Mouse (Mus musculus) forebrain, embryonic 14.5 days (tissue): ENCODE data around the gene Mindy2. TPM values are rescaled to one million over a fixed set of nuclear protein-coding genes. Genes with fewer than 3 reads are reported as not detected.

Experiments used
- ATAC-seq: fragments of 200-750 bp; cut with Nextera tagmentation; 2 replicates; pipeline ENCODE4 v1.8.0; 2017; ENCODE audit warnings: mild to moderate bottlenecking, moderate library complexity
- DNase-seq: peaks from one replicate; pipeline ENCODE4 v3.0.0-alpha.2; 2015; ENCODE audit warnings: low spot score
- H3K27ac ChIP-seq: fragments of 300-500 bp; sonication (generic); 2 replicates; pipeline ENCODE4 v1.5.1; 2014; ENCODE audit warnings: low read depth, mild to moderate bottlenecking, control low read depth, low read length, moderate library complexity
- H3K27me3 ChIP-seq: fragments of 300-500 bp; sonication (generic); replicated peaks from 2 replicates; pipeline ENCODE4 v1.6.1; 2014; ENCODE audit warnings: low read length, control low read depth, mixed read lengths; ENCODE audit not compliant: control insufficient read depth, insufficient read depth
- H3K36me3 ChIP-seq: fragments of 300-500 bp; sonication (generic); 2 replicates; pipeline ENCODE4 v1.6.1; 2014; ENCODE audit warnings: low read length, control low read depth; ENCODE audit not compliant: control insufficient read depth, insufficient read depth
- H3K4me1 ChIP-seq: fragments of 300-500 bp; sonication (generic); 2 replicates; pipeline ENCODE4 v1.6.1; 2014; ENCODE audit warnings: antibody characterized with exemption, low read length, control low read depth; ENCODE audit not compliant: control insufficient read depth, insufficient read depth
- H3K4me2 ChIP-seq: fragments of 300-500 bp; sonication (generic); 2 replicates; pipeline ENCODE4 v1.6.1; 2014; ENCODE audit warnings: mild to moderate bottlenecking, control low read depth, low read length
- H3K4me3 ChIP-seq: fragments of 300-500 bp; sonication (generic); 2 replicates; pipeline ENCODE4 v1.5.1; 2014; ENCODE audit warnings: low read depth, low read length, control low read depth
- H3K9ac ChIP-seq: fragments of 300-500 bp; sonication (generic); 2 replicates; pipeline ENCODE4 v1.6.1; 2014; ENCODE audit warnings: mild to moderate bottlenecking, low read length, control low read depth, moderate library complexity
- H3K9me3 ChIP-seq: fragments of 300-500 bp; sonication (generic); replicated peaks from 2 replicates; pipeline ENCODE4 v1.6.1; 2016; ENCODE audit warnings: low read length, control low read depth, mixed read lengths; ENCODE audit not compliant: control insufficient read depth
- WGBS: fragments of 180-500 bp; shearing (Covaris S2); extraction: QIAGEN DNeasy Blood & Tissue Kit; methylation state at CpG from one replicate; pipeline ENCODE4 v1.1.7; 2014; 5-methylcytosine and 5-hydroxymethylcytosine counted together
- polyA plus RNA-seq: library from polyadenylated mRNA; unstranded; fragments of >200 nt; fragmentation: Nextera tagmentation; extraction: Ambion mirVana; gene quantifications from 2 replicates; pipeline ENCODE4 v1.2.1, GENCODE M21; 2014

Mindy2 gene
- polyA plus RNA-seq, 1 experiment from 2014 or later = 12.4 TPM

- Histone ChIP-seq H3K27ac (no peak overlapping the region), H3K36me3 (no peaks in the 10 kb centered on the region), H3K4me3 (no peak overlapping the region), H3K4me1 (no peaks in the 10 kb centered on the region), H3K9me3 (no peaks in the 10 kb centered on the region), H3K9ac (no peak overlapping the region), H3K27me3 (no peaks in the 10 kb centered on the region), H3K4me2 (no peak overlapping the region)
- DNase-seq (no peak), ATAC-seq (no peak)
- 94% methylated on average over 2 of the region's 2 CpGs for WGBS
These were observed 31.5 kb upstream of the Mindy2 start for GRCm38 (mm10) chr9:70688301-70688968.

DNA sequence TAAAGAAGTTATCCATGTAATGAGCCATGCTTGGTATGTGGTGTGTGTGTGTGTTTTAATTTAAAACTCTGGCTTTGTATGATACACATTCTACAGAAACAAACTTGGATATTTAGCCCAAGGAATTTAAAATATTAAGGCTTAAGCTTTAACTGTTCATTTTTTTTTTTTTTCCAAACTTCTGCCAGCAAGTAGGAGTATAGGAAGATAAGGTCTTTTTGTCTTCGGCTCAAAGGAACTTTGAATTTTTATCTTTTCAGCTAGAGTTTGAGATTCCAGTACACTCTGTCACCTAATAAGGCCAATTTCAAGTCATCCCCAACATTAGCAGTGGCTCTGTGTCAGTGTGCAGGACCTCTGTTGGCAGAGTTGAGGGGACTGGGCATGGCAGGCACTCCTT is 25.2 kb upstream of the Mindy2 start:
- no peaks in the 10 kb centered on the region for H3K27me3 ChIP-seq
- no peak for DNase-seq
- no peak for ATAC-seq
- WGBS = 86% methylated on average over 1 of the region's 1 CpGs
- H3K4me1 ChIP-seq = peaks cover 11% of the 10 kb centered on the region
- no peak overlapping the region for H3K4me3 ChIP-seq
- no peak overlapping the region for H3K27ac ChIP-seq
- no peak overlapping the region for H3K4me2 ChIP-seq
- no peaks in the 10 kb centered on the region for H3K9me3 ChIP-seq
- H3K36me3 ChIP-seq = no peaks in the 10 kb centered on the region
- H3K9ac ChIP-seq = no peak overlapping the region

GRCm38 (mm10) chr9:70679132-70680091 is 22.4 kb upstream of the Mindy2 start:
- Histone ChIP-seq H3K4me1 (peaks cover 11% of the 10 kb centered on the region), H3K9me3 (no peaks in the 10 kb centered on the region), H3K27ac (peak overlapping the region; percentile 98), H3K36me3 (no peaks in the 10 kb centered on the region), H3K27me3 (no peaks in the 10 kb centered on the region), H3K9ac (peak overlapping the region; percentile 96), H3K4me2 (peak overlapping the region; percentile 88), H3K4me3 (peak overlapping the region; percentile 93)
- DNase-seq (peak; percentile 52), ATAC-seq (peak; percentile 71; the same call in 1 of the 2 replicates)
- WGBS = under 1% methylated on average over 99 of the region's 103 CpGs

DNA sequence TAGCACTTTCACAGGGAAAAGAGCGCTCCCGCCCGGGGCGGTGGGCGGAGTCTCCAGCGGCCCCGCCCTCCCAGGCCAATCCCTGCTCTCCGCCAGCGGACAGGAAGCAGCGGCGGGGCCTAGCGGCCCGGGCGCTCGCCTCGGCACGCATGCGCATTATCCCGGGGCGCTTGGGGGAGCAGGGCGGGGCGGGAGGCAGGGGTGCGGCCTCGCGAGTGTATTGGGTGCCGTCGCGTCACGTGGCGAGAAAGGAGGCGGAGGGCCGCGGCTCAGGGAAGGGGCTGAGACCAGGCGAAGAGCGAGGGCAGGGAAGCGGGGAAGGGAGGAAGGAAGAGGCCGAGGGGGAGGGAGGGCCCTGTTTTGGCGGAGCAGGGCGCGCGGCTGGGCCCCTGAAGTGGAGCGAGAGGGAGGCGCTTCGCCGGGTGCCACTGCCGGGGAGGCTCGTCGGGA is 21.7 kb upstream of the Mindy2 start, which contains the start of gene Adam10:
Gene Adam10 (plus strand): TSS at position 316 of the 450 bp plus-strand sequence.
- Histone ChIP-seq H3K9ac (peak within 1 kb of the TSS; percentile 96), H3K9me3 (no peaks in the 10 kb centered on the region), H3K4me3 (peak within 1 kb of the TSS; percentile 93), H3K36me3 (no peaks in the 10 kb centered on the region), H3K4me2 (peak within 1 kb of the TSS; percentile 88), H3K27me3 (no peaks in the 10 kb centered on the region), H3K4me1 (peaks cover 11% of the 10 kb centered on the region), H3K27ac (peak within 1 kb of the TSS; percentile 98)
- ATAC-seq (peak; percentile 99), DNase-seq (peak; percentile 99)
- WGBS = under 1% methylated on average over 45 of the region's 48 CpGs

DNA sequence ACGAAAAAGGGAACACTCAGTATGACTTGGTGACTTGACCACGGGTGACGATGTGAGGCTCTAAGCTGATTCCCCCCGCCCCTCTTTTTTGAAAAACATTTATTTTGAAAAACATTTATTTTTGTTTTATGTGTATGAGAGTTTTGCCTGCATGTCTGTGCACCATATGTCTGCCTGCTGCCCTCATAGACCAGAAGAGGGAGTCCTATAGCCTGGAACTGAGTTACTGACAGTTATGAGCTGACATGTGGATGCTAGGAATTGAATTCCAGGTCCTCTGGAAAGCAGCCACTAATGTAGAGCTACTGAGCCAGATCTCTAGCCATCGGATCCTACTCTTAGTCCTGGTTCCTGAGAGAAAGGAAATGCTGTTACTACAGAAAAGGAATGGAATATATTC is 19.0 kb upstream of the Mindy2 start:
- no peak overlapping the region for H3K4me2 ChIP-seq
- 88% methylated on average over 5 of the region's 5 CpGs for WGBS
- ATAC-seq = no peak
- H3K27ac ChIP-seq = no peak overlapping the region
- no peak overlapping the region for H3K9ac ChIP-seq
- DNase-seq = no peak
- peaks cover 6% of the 10 kb centered on the region for H3K4me1 ChIP-seq
- H3K27me3 ChIP-seq = no peaks in the 10 kb centered on the region
- no peaks in the 10 kb centered on the region for H3K36me3 ChIP-seq
- H3K4me3 ChIP-seq = no peak overlapping the region
- no peaks in the 10 kb centered on the region for H3K9me3 ChIP-seq

- WGBS = 81% methylated on average over 4 of the region's 4 CpGs
- ATAC-seq = no peak
These were observed 18.1 kb upstream of the Mindy2 start for GRCm38 (mm10) chr9:70675117-70675516.

DNA sequence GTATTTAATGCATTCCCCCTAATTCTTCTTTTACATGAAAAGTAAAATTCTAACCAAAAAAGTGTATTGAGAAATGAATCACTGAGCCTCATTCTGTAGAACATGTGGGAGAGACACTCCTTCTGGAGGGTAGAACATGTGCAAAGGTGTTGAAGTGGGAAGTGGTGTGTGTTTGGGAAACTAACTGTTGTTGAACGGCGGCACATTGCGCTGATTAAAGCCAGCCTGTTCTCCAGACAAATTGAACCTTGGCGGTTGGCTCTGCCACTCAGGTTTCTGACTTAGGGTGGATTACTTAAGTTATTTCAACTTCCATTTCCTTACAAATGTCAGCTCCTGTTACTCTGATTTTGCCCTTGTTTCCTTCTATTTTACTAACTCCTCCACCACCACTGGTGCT is 16.7 kb upstream of the Mindy2 start:
- H3K9me3 ChIP-seq = no peaks in the 10 kb centered on the region
- ATAC-seq (no peak), DNase-seq (no peak)
- H3K27ac ChIP-seq = no peak overlapping the region
- no peak overlapping the region for H3K9ac ChIP-seq
- 95% methylated on average over 4 of the region's 4 CpGs for WGBS
- no peaks in the 10 kb centered on the region for H3K4me1 ChIP-seq
- no peaks in the 10 kb centered on the region for H3K27me3 ChIP-seq
- no peaks in the 10 kb centered on the region for H3K36me3 ChIP-seq
- H3K4me3 ChIP-seq = no peak overlapping the region
- no peak overlapping the region for H3K4me2 ChIP-seq

More at GRCm38 (mm10) chr9:70675117-70675516, 18.1 kb upstream of the Mindy2 start:
- Histone ChIP-seq H3K9ac (no peak overlapping the region), H3K9me3 (no peaks in the 10 kb centered on the region), H3K4me3 (no peak overlapping the region), H3K4me2 (no peak overlapping the region), H3K27ac (no peak overlapping the region), H3K4me1 (no peaks in the 10 kb centered on the region), H3K27me3 (no peaks in the 10 kb centered on the region), H3K36me3 (no peaks in the 10 kb centered on the region)
- DNase-seq = no peak

- H3K9me3 ChIP-seq = no peaks in the 10 kb centered on the region
- H3K36me3 ChIP-seq = no peaks in the 10 kb centered on the region
- H3K27ac ChIP-seq = no peak overlapping the region
- DNase-seq (no peak), ATAC-seq (no peak)
- 53% methylated on average over 10 of the region's 10 CpGs for WGBS
- H3K9ac ChIP-seq = no peak overlapping the region
- H3K27me3 ChIP-seq = no peaks in the 10 kb centered on the region
- H3K4me2 ChIP-seq = no peak overlapping the region
- no peak overlapping the region for H3K4me3 ChIP-seq
- H3K4me1 ChIP-seq = no peaks in the 10 kb centered on the region
These were observed 15.0 kb upstream of the Mindy2 start for GRCm38 (mm10) chr9:70671772-70672579.
